Mouse (Mus musculus): ENCODE data around the gene Rabgap1.

Rabgap1 gene

DNA sequence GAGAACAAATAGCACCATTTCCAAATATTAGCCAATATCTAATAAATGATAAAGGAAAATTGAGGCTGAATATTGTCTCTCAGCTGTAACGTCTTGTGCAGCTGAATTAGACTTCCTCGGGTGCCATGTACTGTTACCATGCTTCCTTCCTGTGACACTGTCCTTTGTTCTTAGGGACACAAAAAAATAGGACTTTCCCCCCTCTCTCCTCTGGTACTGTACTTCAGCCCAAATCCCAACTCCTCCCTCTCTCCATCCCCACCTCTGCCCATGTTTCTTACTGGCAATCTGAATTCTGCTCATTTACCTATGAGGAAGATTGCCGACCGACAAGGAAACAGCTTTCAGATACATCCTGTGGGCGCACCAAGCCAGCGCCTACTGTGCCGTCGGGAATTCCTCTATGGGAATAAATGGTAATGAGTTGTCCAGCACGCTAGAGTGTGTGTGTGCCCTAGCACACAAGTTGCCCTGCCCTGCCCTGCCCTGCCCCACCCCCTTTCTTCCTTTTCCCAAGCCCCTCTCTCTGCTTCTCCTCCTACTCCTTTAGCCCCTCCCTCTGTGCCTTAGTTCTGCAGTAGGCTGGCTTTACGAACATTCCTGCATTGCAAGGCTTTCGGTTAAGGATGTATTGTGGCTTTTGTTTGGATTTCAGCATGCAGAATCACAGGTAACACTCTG, 73.1 kb downstream of the Rabgap1 start, which contains the start of gene Gpr21:
Gene Gpr21, plus strand, starts transcription at position 303 of the 681 bp plus-strand sequence.
- DNase-seq (ENCODE audit: low spot score) = no peak

DNA sequence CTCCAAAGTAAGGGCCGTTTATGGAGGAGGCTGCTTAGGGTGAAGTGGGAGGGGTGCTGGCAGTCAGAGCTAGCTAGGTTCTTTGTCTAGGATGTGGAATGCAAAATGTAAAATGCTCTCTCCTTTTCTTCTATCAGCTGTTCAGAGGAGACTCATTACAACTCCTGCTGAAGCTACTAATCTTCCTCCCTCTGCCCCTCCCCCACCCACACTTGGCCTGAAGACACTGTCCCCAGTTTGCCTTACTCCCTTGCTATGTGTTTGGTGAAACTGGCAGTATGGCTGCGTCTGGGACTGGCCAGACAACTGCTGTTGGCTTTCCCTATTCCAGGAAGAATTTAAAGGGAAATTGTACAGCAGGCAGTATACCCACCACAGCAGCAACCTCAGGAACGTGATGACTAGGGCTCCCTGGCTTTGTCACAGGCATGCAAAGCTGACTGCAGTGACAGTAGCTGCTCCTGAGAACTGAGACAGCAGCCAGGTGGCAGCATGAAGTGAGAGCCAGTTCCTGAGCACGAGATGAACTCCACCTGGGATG, 73.9 kb downstream of the Rabgap1 start:
- DNase-seq (ENCODE audit: low spot score) = no peak

DNA sequence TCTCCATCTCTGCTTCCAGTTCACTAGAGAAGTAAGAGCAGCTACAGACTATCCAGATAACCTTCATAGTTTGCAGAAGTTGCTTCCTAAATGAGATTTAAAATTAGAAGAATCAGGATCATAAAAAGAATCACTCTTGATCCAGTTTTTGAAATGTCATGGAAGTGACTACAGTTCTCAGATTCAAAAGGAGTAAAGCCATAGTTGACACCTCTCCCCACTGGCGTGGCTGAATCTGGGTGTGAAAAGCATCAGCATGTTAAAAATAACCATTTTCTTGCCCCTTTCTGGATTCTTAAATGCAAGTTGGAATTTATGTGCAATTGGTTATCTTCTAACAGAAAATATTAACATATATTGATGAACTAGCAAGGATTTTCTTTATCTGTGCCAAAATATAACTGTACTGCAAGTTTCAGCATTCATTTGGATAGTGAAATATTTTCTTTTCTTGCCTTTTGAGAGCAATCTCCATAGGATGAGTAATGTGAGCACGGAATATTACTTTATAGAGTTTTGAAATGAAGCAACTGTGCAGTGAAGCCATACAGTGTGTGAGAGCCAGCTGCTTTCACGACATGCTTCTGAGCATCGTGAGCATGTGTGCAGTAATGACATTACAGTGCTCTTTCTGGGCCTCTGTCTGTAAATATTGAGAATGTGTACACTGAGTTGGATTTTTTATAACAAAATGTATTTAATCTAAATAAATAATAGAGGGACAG, 75.6 kb downstream of the Rabgap1 start:
- no peak for DNase-seq (ENCODE audit: low spot score)

DNA sequence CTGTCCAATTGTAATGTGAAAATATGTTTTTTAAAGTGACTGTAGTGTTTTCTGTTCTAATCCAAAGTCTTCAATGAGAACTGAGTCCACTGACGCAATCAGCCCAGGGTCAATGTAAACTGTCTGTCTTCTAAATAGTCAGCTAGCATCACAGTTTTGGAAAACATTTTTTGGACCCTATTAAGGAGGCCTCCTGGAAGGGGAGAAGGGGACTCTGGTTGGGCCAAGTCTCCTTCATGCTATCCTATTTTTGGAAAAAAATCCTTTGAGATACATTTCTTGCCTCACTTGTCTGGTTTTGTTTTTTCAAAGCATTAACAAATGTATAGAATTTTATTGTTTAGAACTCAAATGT, 76.2 kb downstream of the Rabgap1 start:
- no peak for DNase-seq (ENCODE audit: low spot score)

DNA sequence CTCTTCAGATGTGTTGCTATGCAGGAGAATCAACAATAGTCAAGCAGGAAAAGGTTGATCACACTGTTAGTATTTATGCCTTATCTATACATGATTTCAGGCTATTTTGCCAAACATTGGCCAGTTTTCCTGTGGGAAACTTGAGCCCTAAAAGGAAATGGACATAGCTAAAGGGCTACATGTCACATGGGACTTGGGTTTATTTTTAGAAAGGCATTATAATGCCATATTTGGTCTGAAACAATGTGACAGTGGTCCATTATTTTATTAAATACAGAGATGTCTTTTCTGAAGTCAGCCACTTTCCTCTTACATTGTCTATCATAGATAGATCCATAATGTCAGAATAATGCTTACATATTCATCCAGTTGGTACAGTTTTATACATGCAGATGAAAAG, 84.5 kb downstream of the Rabgap1 start:
- DNase-seq (ENCODE audit: low spot score) = no peak

- no peak for DNase-seq (ENCODE audit: low spot score)
Observed at GRCm38 (mm10) chr2:37529397-37529796, 86.3 kb downstream of the Rabgap1 start.

DNA sequence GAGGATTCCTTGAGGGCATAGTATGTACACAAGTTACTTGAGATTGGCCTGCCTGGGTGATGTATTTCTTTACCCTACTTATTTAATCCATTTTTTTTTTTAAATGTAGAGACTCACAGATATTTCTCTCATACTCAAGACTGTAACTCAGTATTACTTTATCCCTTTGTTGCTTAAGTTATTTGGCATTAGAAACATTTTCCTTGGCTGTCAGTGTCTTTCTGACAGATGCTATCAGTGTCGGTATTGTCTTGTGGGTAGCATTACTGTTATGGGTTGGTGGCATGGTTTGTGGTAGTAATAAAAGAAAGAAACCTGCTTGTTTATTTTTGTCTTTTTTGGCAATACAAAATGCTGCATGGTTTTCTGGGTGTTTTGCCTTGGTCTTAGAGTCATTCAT, 87.7 kb downstream of the Rabgap1 start:
- peak; percentile 55 for DNase-seq (ENCODE audit: low spot score)

DNA sequence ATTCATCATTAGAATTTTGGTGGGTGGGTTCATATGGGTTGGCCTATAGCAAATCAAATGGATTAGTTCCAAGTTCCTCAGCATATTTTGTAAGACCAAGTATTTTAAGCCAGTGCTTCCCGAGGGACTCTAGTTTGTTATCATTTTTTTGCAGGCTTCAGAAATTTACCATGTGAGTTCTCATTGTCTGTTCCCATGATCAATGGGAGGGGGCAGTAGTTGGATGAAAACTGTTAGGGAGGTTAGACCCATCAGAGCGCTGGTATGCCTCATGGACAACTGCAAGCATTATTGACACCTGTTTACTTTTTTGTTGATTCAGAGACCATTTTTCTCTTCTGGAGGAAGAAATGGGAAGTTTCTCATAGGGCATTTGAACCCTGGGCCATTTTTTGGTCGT, 88.6 kb downstream of the Rabgap1 start:
- DNase-seq (ENCODE audit: low spot score) = peak; percentile 31

DNA sequence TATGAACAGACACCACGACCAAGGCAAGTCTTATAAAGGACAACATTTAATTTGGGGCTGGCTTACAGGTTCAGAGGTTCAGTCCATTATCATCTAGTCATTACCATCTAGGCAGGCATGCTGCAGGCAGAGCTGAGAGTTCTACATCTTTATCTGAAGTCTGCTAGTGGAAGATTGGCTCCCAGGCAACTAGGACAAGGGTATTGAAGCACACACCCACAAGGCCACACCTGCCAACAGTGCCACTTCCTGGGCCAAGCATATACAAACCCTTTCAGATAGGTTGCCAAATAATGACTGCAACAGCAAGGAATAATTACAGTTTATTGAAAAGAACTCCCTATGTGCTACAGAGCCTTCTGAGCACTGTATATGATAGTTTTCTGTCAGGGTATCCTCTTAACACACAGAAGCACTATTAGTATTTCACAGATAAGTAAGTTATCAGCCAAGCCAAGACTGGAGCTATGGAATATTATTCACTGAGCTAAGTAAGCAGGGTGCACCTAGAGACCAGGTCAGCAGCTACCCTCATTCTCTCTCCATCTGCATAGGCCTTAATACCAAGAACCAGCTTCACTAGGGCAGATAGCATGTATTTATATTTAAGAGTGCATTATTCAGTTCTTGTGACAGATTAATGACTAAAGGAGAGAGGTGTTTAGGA, 106.4 kb downstream of the Rabgap1 start:
- peak; percentile 81 for DNase-seq (ENCODE audit: low spot score)

DNA sequence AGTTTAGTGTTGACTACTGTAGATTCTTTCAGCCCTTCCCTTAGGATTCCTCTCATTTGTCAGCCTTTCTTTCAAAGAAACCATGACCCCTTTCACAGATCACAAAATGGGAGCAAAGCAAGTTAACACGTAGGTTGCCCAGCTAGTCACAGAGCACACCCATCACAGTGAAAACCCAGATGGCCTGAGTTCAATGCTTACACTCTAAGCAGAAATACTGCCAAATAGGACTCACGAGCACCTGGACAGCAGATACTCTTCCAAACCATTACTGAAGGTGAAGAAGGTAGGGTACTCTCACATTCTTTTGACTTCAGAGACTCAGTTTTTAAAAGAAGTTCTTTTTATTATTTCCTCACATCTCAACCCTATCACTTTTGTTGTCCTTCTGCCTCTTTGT, 113.3 kb downstream of the Rabgap1 start:
- no peak for DNase-seq (ENCODE audit: low spot score)

DNA sequence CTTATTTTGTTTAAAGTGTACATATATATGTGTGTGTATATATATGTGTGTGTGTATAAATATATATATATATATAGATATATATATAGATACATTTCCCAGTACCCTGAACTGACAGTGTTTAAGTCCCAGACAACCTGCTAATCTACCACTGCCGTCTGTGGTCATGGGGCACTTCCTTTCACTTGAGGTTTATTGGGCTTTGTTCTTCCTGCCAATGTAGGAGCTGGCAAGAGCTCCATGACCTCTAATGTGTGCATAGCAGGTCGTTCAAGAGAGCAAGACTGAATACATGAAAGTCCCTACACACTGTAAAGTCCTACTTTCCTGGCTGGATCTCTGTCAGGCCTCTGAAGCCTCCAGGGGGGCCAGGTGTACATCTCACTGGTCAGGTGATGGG, 122.5 kb downstream of the Rabgap1 start:
- DNase-seq (ENCODE audit: low spot score) = no peak

DNA sequence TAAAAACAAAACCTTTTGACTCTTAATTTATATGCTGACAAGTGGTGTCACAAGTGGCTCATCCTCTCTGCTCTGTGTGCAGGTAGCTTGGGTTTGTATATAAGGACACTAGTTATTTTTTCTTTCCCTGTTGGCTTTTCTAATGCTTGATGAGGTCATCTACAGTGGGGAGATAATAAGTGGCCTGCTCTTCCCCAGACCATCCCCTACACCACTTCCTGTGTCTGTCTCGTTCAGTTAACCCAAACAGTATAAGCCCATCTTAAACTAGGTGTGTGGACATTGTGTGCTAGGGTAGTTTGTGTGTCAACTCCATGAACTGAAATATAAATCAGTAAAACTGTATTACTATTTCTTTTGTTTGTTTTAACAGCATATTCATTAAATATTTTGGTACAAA, 123.0 kb downstream of the Rabgap1 start:
- no peak for DNase-seq (ENCODE audit: low spot score)

- no peak for DNase-seq (ENCODE audit: low spot score)
Observed at GRCm38 (mm10) chr2:37569888-37570287, 126.8 kb downstream of the Rabgap1 start.

- no peak for DNase-seq (ENCODE audit: low spot score)
Observed at GRCm38 (mm10) chr2:37570703-37571102, 127.6 kb downstream of the Rabgap1 start.

- no peak for DNase-seq (ENCODE audit: low spot score)
Observed at GRCm38 (mm10) chr2:37572141-37572540, 129.1 kb downstream of the Rabgap1 start.

DNA sequence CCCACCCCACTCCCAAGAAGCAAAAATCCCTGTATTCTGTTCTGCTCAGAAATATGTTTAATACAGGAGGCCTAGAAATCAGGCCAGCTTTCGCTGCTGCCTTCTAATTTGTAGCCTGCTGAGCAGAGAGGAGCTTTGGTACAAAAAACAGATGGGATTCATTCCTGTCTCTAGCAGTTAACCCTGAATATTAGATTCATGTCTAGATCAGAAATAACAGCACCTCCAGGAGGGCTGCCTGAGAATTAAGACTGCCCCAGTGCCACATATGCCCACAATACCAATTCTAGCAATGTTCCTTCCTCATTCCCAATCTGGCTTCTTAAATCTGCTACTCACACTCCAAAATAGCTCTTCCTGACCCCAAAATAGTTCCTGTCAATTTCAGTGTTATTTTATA, 133.6 kb downstream of the Rabgap1 start:
- no peak for DNase-seq (ENCODE audit: low spot score)

GRCm38 (mm10) chr2:37578185-37578584, 135.1 kb downstream of the Rabgap1 start:
- peak; percentile 14 for DNase-seq (ENCODE audit: low spot score)

- DNase-seq (ENCODE audit: low spot score) = no peak
Observed at GRCm38 (mm10) chr2:37587919-37588318, 144.8 kb downstream of the Rabgap1 start.
